Mouse (Mus musculus) kidney, embryonic 16.5 days (tissue): ENCODE measurements at regions not wholly inside any gene's neighbourhood (a gene's known extent, or its start where the extent isn't known, plus 50 kb on each side); places are given as distances from the start of the nearest gene placed in this dataset.
A peak's percentile ranks its signal among the peaks of the same experiment; 100 is the strongest.

Source experiments
- ATAC-seq: fragments of 200-750 bp; cut with Nextera tagmentation; 2 replicates; pipeline ENCODE4 v1.8.0; 2017; ENCODE audit warnings: moderate TSS enrichment; ENCODE audit not compliant: low FRiP score, low TSS enrichment
- H3K27ac ChIP-seq: fragments of 300-500 bp; sonication (generic); 2 replicates; pipeline ENCODE4 v1.5.1; 2014; ENCODE audit warnings: low read length
- H3K27me3 ChIP-seq: fragments of 300-500 bp; sonication (generic); 2 replicates; pipeline ENCODE4 v1.6.1; 2014; ENCODE audit warnings: low read length, control low read depth, mixed read lengths; ENCODE audit not compliant: insufficient read depth
- H3K36me3 ChIP-seq: fragments of 300-500 bp; sonication (generic); 2 replicates; pipeline ENCODE4 v1.6.1; 2014; ENCODE audit warnings: low read length, control low read depth, mixed read lengths; ENCODE audit not compliant: insufficient read depth
- H3K4me1 ChIP-seq: fragments of 300-500 bp; sonication (generic); 2 replicates; pipeline ENCODE4 v1.6.1; 2014; ENCODE audit warnings: low read length, control low read depth, mixed read lengths; ENCODE audit not compliant: insufficient read depth
- H3K4me2 ChIP-seq: fragments of 300-500 bp; sonication (generic); replicated peaks from 2 replicates; pipeline ENCODE4 v1.6.1; 2014; ENCODE audit warnings: low read depth, low read length
- H3K4me3 ChIP-seq: fragments of 300-500 bp; sonication (generic); 2 replicates; pipeline ENCODE4 v1.5.1; 2014; ENCODE audit warnings: mild to moderate bottlenecking, low read length
- H3K9ac ChIP-seq: fragments of 300-500 bp; sonication (generic); replicated peaks from 2 replicates; pipeline ENCODE4 v1.6.1; 2014; ENCODE audit warnings: low read length
- H3K9me3 ChIP-seq: fragments of 300-500 bp; sonication (generic); 2 replicates; pipeline ENCODE4 v1.6.1; 2016; ENCODE audit warnings: low read length, control low read depth
- WGBS: fragments of 180-500 bp; shearing (Covaris S2); extraction: QIAGEN DNeasy Blood & Tissue Kit; methylation state at CpG from one replicate; pipeline ENCODE4 v1.1.7; 2014; 5-methylcytosine and 5-hydroxymethylcytosine counted together

- Histone ChIP-seq H3K4me2 (no peak overlapping the region), H3K9me3 (no peaks in the 10 kb centered on the region), H3K4me1 (peaks cover 6% of the 10 kb centered on the region; the same call in 1 of the 2 replicates), H3K36me3 (no peaks in the 10 kb centered on the region), H3K4me3 (no peak overlapping the region), H3K27me3 (no peaks in the 10 kb centered on the region), H3K27ac (no peak overlapping the region), H3K9ac (no peak overlapping the region)
- WGBS = 61% methylated on average over 1 of the region's 1 CpGs
- no peak for ATAC-seq
Observed at GRCm38 (mm10) chr14:99771009-99771408, 472.5 kb downstream of the Klf5 start.

GRCm38 (mm10) chr14:99772774-99773423, 474.4 kb downstream of the Klf5 start:
- Histone ChIP-seq H3K27me3 (no peaks in the 10 kb centered on the region), H3K4me2 (peak overlapping the region; percentile 62), H3K9me3 (no peaks in the 10 kb centered on the region), H3K4me1 (peaks cover 6% of the 10 kb centered on the region; the same call in 1 of the 2 replicates), H3K27ac (0 out of 2 replicates have a peak overlapping the region, but pooled peaks have one; percentile 7), H3K9ac (peak overlapping the region; percentile 35; the same call in 1 of the 2 replicates), H3K4me3 (peak overlapping the region; percentile 36), H3K36me3 (no peaks in the 10 kb centered on the region)
- peak; percentile 64 for ATAC-seq
- 16% methylated on average over 19 of the region's 19 CpGs for WGBS

- no peak overlapping the region for H3K4me2 ChIP-seq
- peak; percentile 51; the same call in 1 of the 2 replicates for ATAC-seq
- no peaks in the 10 kb centered on the region for H3K27me3 ChIP-seq
- H3K4me3 ChIP-seq = no peak overlapping the region
- H3K27ac ChIP-seq = no peak overlapping the region
- H3K9me3 ChIP-seq = no peaks in the 10 kb centered on the region
- H3K9ac ChIP-seq = no peak overlapping the region
- H3K36me3 ChIP-seq = no peaks in the 10 kb centered on the region
- H3K4me1 ChIP-seq = no peaks in the 10 kb centered on the region
- WGBS = 32% methylated on average over 8 of the region's 8 CpGs
Observed at GRCm38 (mm10) chr14:99778477-99778876, 480.0 kb downstream of the Klf5 start.

GRCm38 (mm10) chr14:99778957-99779356, 480.5 kb downstream of the Klf5 start:
- no peak overlapping the region for H3K27ac ChIP-seq
- H3K4me1 ChIP-seq = no peaks in the 10 kb centered on the region

GRCm38 (mm10) chr14:99783646-99784045, 485.2 kb downstream of the Klf5 start:
- no peak for ATAC-seq
- Histone ChIP-seq H3K27me3 (no peaks in the 10 kb centered on the region), H3K4me3 (no peak overlapping the region), H3K27ac (no peak overlapping the region), H3K4me1 (no peaks in the 10 kb centered on the region), H3K9ac (no peak overlapping the region), H3K36me3 (no peaks in the 10 kb centered on the region), H3K4me2 (no peak overlapping the region), H3K9me3 (no peaks in the 10 kb centered on the region)
- WGBS = 85% methylated on average over 1 of the region's 1 CpGs

More at GRCm38 (mm10) chr14:99778957-99779356, 480.5 kb downstream of the Klf5 start:
- no peak overlapping the region for H3K4me2 ChIP-seq
- H3K36me3 ChIP-seq = no peaks in the 10 kb centered on the region
- no peaks in the 10 kb centered on the region for H3K9me3 ChIP-seq
- H3K27me3 ChIP-seq = no peaks in the 10 kb centered on the region
- no peak overlapping the region for H3K4me3 ChIP-seq
- WGBS = 77% methylated on average over 4 of the region's 4 CpGs
- no peak overlapping the region for H3K9ac ChIP-seq
- no peak for ATAC-seq

- H3K4me2 ChIP-seq = no peak overlapping the region
- no peak for ATAC-seq
- H3K27me3 ChIP-seq = no peaks in the 10 kb centered on the region
- H3K9me3 ChIP-seq = no peaks in the 10 kb centered on the region
- 83% methylated on average over 5 of the region's 5 CpGs for WGBS
- H3K4me1 ChIP-seq = no peaks in the 10 kb centered on the region
- H3K27ac ChIP-seq = no peak overlapping the region
- no peak overlapping the region for H3K9ac ChIP-seq
- no peak overlapping the region for H3K4me3 ChIP-seq
- H3K36me3 ChIP-seq = no peaks in the 10 kb centered on the region
Observed at GRCm38 (mm10) chr14:99785106-99785505, 486.6 kb downstream of the Klf5 start.

GRCm38 (mm10) chr14:99786367-99786766, 487.9 kb downstream of the Klf5 start:
- Histone ChIP-seq H3K36me3 (no peaks in the 10 kb centered on the region), H3K4me2 (no peak overlapping the region), H3K4me3 (no peak overlapping the region), H3K27me3 (no peaks in the 10 kb centered on the region), H3K4me1 (no peaks in the 10 kb centered on the region), H3K27ac (no peak overlapping the region), H3K9me3 (no peaks in the 10 kb centered on the region), H3K9ac (no peak overlapping the region)
- no peak for ATAC-seq
- WGBS = 76% methylated on average over 1 of the region's 1 CpGs

- Histone ChIP-seq H3K9ac (no peak overlapping the region), H3K4me1 (no peaks in the 10 kb centered on the region), H3K27ac (no peak overlapping the region), H3K27me3 (no peaks in the 10 kb centered on the region), H3K4me2 (no peak overlapping the region), H3K9me3 (no peaks in the 10 kb centered on the region), H3K4me3 (no peak overlapping the region), H3K36me3 (no peaks in the 10 kb centered on the region)
- 80% methylated on average over 3 of the region's 3 CpGs for WGBS
- no peak for ATAC-seq
Observed at GRCm38 (mm10) chr14:99788185-99788584, 489.7 kb downstream of the Klf5 start.

GRCm38 (mm10) chr14:99796293-99796692, 488.2 kb downstream of the Klf12 start:
- Histone ChIP-seq H3K4me2 (no peak overlapping the region), H3K4me1 (no peaks in the 10 kb centered on the region), H3K9ac (no peak overlapping the region), H3K4me3 (no peak overlapping the region), H3K36me3 (no peaks in the 10 kb centered on the region), H3K9me3 (no peaks in the 10 kb centered on the region), H3K27ac (no peak overlapping the region), H3K27me3 (no peaks in the 10 kb centered on the region)
- WGBS = 79% methylated on average over 4 of the region's 4 CpGs
- ATAC-seq = no peak

DNA sequence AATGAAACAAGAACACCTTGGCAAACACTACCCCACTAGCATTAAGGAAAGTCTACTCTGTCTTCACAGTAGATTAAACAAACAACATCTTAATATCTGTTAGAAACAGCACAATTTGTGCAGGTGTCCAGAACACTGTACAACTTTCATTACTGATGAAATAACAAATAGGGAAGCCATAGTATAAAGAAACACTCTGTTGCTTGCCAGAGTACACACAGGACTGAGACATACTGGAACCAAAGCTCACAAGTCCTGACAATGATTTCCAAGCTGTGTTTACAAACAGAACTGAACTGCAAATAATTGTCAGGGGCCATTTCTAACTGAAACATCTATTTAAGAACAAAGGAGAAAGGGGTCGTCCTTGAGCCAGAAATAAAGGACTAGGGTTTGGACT, 478.4 kb downstream of the Klf12 start:
- H3K36me3 ChIP-seq = no peaks in the 10 kb centered on the region
- no peak overlapping the region for H3K27ac ChIP-seq
- no peaks in the 10 kb centered on the region for H3K27me3 ChIP-seq
- 0 out of 2 replicates have a peak, but pooled peaks cover 2% of the 10 kb centered on the region for H3K4me1 ChIP-seq
- WGBS = 45% methylated on average over 1 of the region's 1 CpGs
- ATAC-seq = no peak
- H3K9ac ChIP-seq = no peak overlapping the region
- H3K4me2 ChIP-seq = no peak overlapping the region
- no peak overlapping the region for H3K4me3 ChIP-seq
- no peaks in the 10 kb centered on the region for H3K9me3 ChIP-seq
